Mouse (Mus musculus) embryonic facial prominence, embryonic 11.5 days (tissue): ENCODE measurements at regions not wholly inside any gene's neighbourhood (a gene's known extent, or its start where the extent isn't known, plus 50 kb on each side); places are given as distances from the start of the nearest gene placed in this dataset.

Experiments
- ATAC-seq: fragments of 200-750 bp; cut with Nextera tagmentation; replicated peaks from 2 replicates; pipeline ENCODE4 v1.8.0; 2017; ENCODE audit warnings: low read depth; ENCODE audit not compliant: insufficient number of reproducible peaks, low FRiP score, low TSS enrichment
- DNase-seq: peaks from one replicate; pipeline ENCODE4 v3.0.0-alpha.2; 2015; ENCODE audit warnings: low spot score
- H3K27ac ChIP-seq: fragments of 300-500 bp; sonication (generic); replicated peaks from 2 replicates; pipeline ENCODE4 v1.5.1; 2014; ENCODE audit warnings: mild to moderate bottlenecking, low read depth, low read length, control low read depth
- H3K27me3 ChIP-seq: fragments of 300-500 bp; sonication (generic); 2 replicates; pipeline ENCODE4 v1.6.1; 2014; ENCODE audit warnings: mild to moderate bottlenecking, low read length, moderate library complexity, mixed read lengths; ENCODE audit not compliant: control insufficient read depth, insufficient read depth
- H3K36me3 ChIP-seq: fragments of 300-500 bp; sonication (generic); replicated peaks from 2 replicates; pipeline ENCODE4 v1.6.1; 2014; ENCODE audit warnings: low read depth, mild to moderate bottlenecking, low read length, moderate library complexity, mixed read lengths; ENCODE audit not compliant: control insufficient read depth, insufficient read depth
- H3K4me1 ChIP-seq: fragments of 300-500 bp; sonication (generic); 2 replicates; pipeline ENCODE4 v1.6.1; 2014; ENCODE audit warnings: low read length, mixed read lengths; ENCODE audit not compliant: control insufficient read depth, insufficient read depth
- H3K4me2 ChIP-seq: fragments of 300-500 bp; sonication (generic); 2 replicates; pipeline ENCODE4 v1.6.1; 2014; ENCODE audit warnings: low read depth, mild to moderate bottlenecking, control low read depth, low read length, moderate library complexity
- H3K4me3 ChIP-seq: fragments of 300-500 bp; sonication (generic); 2 replicates; pipeline ENCODE4 v1.5.1; 2014; ENCODE audit warnings: low read depth, low read length, control low read depth
- H3K9ac ChIP-seq: fragments of 300-500 bp; sonication (generic); replicated peaks from 2 replicates; pipeline ENCODE4 v1.6.1; 2014; ENCODE audit warnings: mild to moderate bottlenecking, control low read depth, low read length
- H3K9me3 ChIP-seq: fragments of 300-500 bp; sonication (generic); replicated peaks from 2 replicates; pipeline ENCODE4 v1.6.1; 2016; ENCODE audit warnings: mild to moderate bottlenecking, low read length, inconsistent platforms, mixed read lengths; ENCODE audit not compliant: control insufficient read depth
- WGBS: fragments of 180-500 bp; shearing (Covaris S2); extraction: QIAGEN DNeasy Blood & Tissue Kit; methylation state at CpG from one replicate; pipeline ENCODE4 v1.1.7; 2014; 5-methylcytosine and 5-hydroxymethylcytosine counted together

DNA sequence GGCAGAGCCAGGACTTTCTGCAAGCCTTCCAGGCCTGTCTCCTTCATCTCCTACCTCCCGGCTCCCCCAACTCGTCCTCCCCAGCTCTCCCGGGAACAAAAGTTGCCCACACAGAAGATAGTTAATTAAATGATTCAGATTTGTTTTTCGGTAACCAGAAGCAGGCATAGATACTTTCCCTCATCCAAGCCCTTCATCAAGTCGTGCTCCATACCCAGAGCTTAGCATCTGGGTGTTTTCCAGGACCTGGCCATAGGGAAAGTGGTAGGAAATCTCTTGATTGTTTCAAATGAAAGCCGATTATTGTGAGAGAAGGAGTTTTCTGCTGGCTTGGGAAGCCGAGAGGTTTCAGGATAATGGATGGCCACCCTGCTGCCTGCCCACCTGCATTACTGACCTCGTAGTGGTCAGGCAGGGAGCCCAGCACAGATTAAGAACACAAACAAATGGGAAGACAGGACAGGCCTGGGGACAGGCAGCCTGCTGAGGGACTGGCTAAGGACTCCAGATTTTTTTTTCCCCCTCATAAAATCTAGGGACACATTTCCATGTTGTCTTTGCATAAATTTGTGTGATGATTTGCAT lies 142.2 kb upstream of the Cadm1 start:
- no peak for ATAC-seq
- no peak overlapping the region for H3K4me3 ChIP-seq
- 36% methylated on average over 8 of the region's 8 CpGs for WGBS

DNA sequence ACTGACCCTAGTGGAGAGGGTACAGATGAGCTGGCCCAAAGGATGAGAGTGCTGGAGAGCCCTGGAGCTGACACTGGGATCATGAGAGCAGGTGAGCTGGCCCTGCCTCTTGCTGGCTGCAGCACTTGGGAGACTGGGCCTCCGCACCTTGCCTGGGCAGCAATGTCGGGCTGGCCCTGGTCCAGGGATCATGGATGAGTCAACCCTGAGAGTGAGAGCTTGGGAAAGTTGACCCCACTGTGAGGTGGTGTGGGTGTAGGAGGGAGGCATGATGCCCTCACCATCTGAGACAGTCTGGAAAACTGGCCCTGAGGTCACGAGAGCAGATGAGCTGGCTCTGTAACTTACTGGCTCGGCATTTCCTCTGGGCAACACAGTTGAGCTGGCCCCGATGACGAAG lies 140.1 kb upstream of the Cadm1 start:
- H3K4me2 ChIP-seq = no peak overlapping the region
- DNase-seq (no peak), ATAC-seq (no peak)
- no peak overlapping the region for H3K27ac ChIP-seq
- no peaks in the 10 kb centered on the region for H3K9me3 ChIP-seq
- H3K36me3 ChIP-seq = no peaks in the 10 kb centered on the region
- 96% methylated on average over 6 of the region's 6 CpGs for WGBS
- H3K9ac ChIP-seq = no peak overlapping the region
- H3K4me3 ChIP-seq = no peak overlapping the region
- H3K4me1 ChIP-seq = no peaks in the 10 kb centered on the region
- H3K27me3 ChIP-seq = no peaks in the 10 kb centered on the region

More for the DNA sequence above, 142.2 kb upstream of the Cadm1 start:
- Histone ChIP-seq H3K9ac (no peak overlapping the region), H3K9me3 (no peaks in the 10 kb centered on the region), H3K27ac (no peak overlapping the region), H3K4me1 (no peaks in the 10 kb centered on the region), H3K36me3 (no peaks in the 10 kb centered on the region), H3K27me3 (no peaks in the 10 kb centered on the region), H3K4me2 (no peak overlapping the region)
- DNase-seq = no peak

- no peak for ATAC-seq
- H3K4me3 ChIP-seq = no peak overlapping the region
- no peaks in the 10 kb centered on the region for H3K36me3 ChIP-seq
- 83% methylated on average over 5 of the region's 5 CpGs for WGBS
- no peaks in the 10 kb centered on the region for H3K27me3 ChIP-seq
- no peak overlapping the region for H3K9ac ChIP-seq
- H3K4me1 ChIP-seq = no peaks in the 10 kb centered on the region
- H3K4me2 ChIP-seq = no peak overlapping the region
- H3K27ac ChIP-seq = no peak overlapping the region
- no peaks in the 10 kb centered on the region for H3K9me3 ChIP-seq
- no peak for DNase-seq
Observed at GRCm38 (mm10) chr9:47391669-47392068, 138.3 kb upstream of the Cadm1 start.

- Histone ChIP-seq H3K36me3 (no peaks in the 10 kb centered on the region), H3K27me3 (no peaks in the 10 kb centered on the region), H3K4me2 (no peak overlapping the region), H3K4me3 (no peak overlapping the region), H3K9me3 (no peaks in the 10 kb centered on the region), H3K9ac (no peak overlapping the region), H3K27ac (no peak overlapping the region), H3K4me1 (peaks cover 2% of the 10 kb centered on the region)
- ATAC-seq (no peak), DNase-seq (no peak)
- WGBS = 5% methylated on average over 2 of the region's 2 CpGs
Observed at GRCm38 (mm10) chr9:47399598-47399997, 130.4 kb upstream of the Cadm1 start.

DNA sequence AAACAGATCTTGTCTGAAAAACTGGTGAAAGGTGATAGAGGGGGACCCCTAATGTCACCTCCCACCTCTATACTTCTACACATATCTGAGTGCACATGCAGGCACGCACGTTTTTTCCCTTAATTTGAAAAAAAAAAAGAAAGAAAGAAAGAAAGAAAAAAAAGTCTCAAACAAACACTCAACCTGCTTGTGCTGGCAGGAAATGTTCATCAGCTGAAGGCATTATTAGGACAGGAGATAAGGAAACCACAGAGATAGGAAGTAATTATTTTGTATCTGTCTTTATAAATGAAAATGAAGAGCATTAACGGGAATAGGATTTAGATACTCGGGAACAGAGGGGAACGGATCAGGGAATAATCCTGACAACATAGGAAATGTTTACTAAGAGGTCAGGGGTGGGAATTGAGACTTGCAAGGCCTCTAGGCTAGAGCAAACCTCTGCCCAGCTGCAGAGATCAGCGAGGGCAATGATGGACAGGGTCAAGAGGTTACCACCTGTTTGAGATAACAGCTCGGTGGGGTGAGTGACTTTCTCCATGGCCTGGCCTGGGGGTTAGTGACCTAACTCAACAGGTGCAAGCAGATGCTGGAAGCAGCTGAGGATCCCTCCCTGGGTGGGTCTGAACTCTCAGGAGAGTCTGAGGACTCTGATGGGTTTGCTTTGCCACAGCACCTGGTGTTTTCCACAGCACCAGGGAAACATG lies 129.7 kb upstream of the Cadm1 start:
- Histone ChIP-seq H3K4me2 (no peak overlapping the region), H3K9ac (no peak overlapping the region), H3K36me3 (no peaks in the 10 kb centered on the region), H3K4me1 (peaks cover 2% of the 10 kb centered on the region), H3K27ac (no peak overlapping the region), H3K27me3 (no peaks in the 10 kb centered on the region), H3K4me3 (no peak overlapping the region), H3K9me3 (no peaks in the 10 kb centered on the region)
- 19% methylated on average over 7 of the region's 7 CpGs for WGBS
- DNase-seq (no peak), ATAC-seq (no peak)

DNA sequence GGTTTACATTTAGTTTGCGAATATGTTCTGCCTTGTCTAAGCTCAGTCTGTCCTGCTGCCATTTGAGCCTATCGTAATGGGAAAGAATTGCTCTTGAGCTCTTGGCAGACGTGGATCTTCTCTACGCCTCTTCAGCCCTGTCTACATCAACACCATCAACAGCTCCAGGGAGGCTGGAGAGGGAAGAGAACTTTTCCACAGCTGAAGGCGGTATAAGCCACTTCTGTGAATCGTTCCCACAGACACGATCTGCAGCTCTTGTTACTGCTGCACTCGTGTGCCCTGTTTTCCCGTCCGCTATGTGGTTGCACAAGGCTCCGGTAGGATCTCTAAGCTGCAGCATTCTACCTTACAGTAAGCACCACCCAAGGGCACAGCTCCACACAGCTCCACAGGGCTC lies 128.5 kb upstream of the Cadm1 start:
- H3K27me3 ChIP-seq = no peaks in the 10 kb centered on the region
- DNase-seq (no peak), ATAC-seq (no peak)
- peaks cover 2% of the 10 kb centered on the region for H3K4me1 ChIP-seq
- H3K9ac ChIP-seq = no peak overlapping the region
- H3K27ac ChIP-seq = no peak overlapping the region
- no peak overlapping the region for H3K4me2 ChIP-seq
- H3K4me3 ChIP-seq = no peak overlapping the region
- H3K9me3 ChIP-seq = no peaks in the 10 kb centered on the region
- WGBS = 81% methylated on average over 11 of the region's 11 CpGs
- no peaks in the 10 kb centered on the region for H3K36me3 ChIP-seq

DNA sequence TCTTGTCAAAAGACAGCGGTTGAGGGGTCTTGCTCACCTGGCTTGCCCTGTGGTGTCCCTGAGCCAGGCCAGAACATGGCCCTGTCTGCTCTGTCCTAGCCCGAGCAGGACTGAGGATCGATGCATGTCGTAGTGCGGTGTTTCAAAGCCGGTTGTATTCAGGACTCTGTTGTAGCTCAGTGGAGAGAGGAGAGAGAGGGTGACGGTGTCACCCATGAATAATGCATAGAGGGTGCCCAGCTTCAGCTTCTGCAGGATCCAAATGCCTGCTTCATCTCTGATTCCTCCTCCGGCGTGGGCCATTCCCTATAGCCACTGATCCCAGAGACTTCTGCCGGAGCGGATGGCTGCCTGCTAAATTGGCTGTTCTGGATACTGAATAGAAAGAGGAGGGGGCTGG lies 126.7 kb upstream of the Cadm1 start:
- ATAC-seq = no peak
- H3K27me3 ChIP-seq = no peaks in the 10 kb centered on the region
- no peaks in the 10 kb centered on the region for H3K36me3 ChIP-seq
- H3K4me2 ChIP-seq = no peak overlapping the region
- H3K4me3 ChIP-seq = no peak overlapping the region
- no peaks in the 10 kb centered on the region for H3K9me3 ChIP-seq
- no peak for DNase-seq
- H3K27ac ChIP-seq = no peak overlapping the region
- H3K4me1 ChIP-seq = peaks cover 7% of the 10 kb centered on the region
- no peak overlapping the region; the same call in 1 of the 2 replicates for H3K9ac ChIP-seq
- 74% methylated on average over 11 of the region's 11 CpGs for WGBS

DNA sequence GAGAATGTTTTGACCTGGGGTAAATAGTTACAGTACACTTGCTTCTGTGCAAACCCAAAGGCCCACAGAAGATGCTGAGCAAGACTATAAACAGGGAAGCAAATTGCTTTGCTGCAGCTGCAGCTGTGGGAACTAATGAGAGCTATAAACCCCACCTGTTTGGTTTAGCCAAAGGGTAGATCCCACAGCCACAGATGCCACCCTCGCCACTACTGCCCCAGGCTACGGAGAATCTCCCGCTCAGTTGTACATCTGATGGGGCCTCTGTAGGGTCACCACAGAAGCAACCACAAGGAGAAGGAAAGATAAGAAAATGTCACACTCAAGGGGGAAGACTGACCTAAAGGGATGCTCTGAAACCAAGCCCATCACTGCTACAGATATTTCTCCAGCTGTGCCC lies 125.2 kb upstream of the Cadm1 start:
- Histone ChIP-seq H3K9me3 (no peaks in the 10 kb centered on the region), H3K4me2 (no peak overlapping the region), H3K36me3 (no peaks in the 10 kb centered on the region), H3K27me3 (no peaks in the 10 kb centered on the region), H3K27ac (no peak overlapping the region), H3K9ac (no peak overlapping the region), H3K4me3 (no peak overlapping the region), H3K4me1 (peaks cover 7% of the 10 kb centered on the region; the same call in 1 of the 2 replicates)
- WGBS = 53% methylated on average over 3 of the region's 3 CpGs
- ATAC-seq (no peak), DNase-seq (no peak)
